Mouse (Mus musculus) heart, embryonic 12.5 days (tissue): ENCODE measurements around the gene Wbp2nl. TPM values are rescaled to one million over a fixed set of nuclear protein-coding genes. Genes with fewer than 3 reads are reported as not detected.
A peak's percentile ranks its signal among the peaks of the same experiment; 100 is the strongest.

Experiments
- ATAC-seq: fragments of 200-750 bp; cut with Nextera tagmentation; 2 replicates; pipeline ENCODE4 v1.8.0; 2017; ENCODE audit warnings: moderate TSS enrichment, moderate library complexity; ENCODE audit not compliant: insufficient number of reproducible peaks, low FRiP score
- H3K27ac ChIP-seq: fragments of 300-500 bp; sonication (generic); 2 replicates; pipeline ENCODE4 v1.5.1; 2016; ENCODE audit warnings: mild to moderate bottlenecking, moderate library complexity; ENCODE audit not compliant: poor library complexity, severe bottlenecking
- H3K27me3 ChIP-seq: fragments of 300-500 bp; sonication (generic); replicated peaks from 2 replicates; pipeline ENCODE4 v1.6.1; 2016; ENCODE audit warnings: mild to moderate bottlenecking, moderate library complexity
- H3K36me3 ChIP-seq: fragments of 300-500 bp; sonication (generic); 2 replicates; pipeline ENCODE4 v1.6.1; 2016; ENCODE audit warnings: mild to moderate bottlenecking, moderate library complexity
- H3K4me1 ChIP-seq: fragments of 300-500 bp; sonication (generic); replicated peaks from 2 replicates; pipeline ENCODE4 v1.6.1; 2016; ENCODE audit warnings: mild to moderate bottlenecking
- H3K4me2 ChIP-seq: fragments of 300-500 bp; sonication (generic); 2 replicates; pipeline ENCODE4 v1.6.1; 2016; ENCODE audit warnings: mild to moderate bottlenecking, moderate library complexity
- H3K4me3 ChIP-seq: fragments of 300-500 bp; sonication (generic); 2 replicates; pipeline ENCODE4 v1.5.1; 2016; ENCODE audit warnings: mild to moderate bottlenecking
- H3K9ac ChIP-seq: fragments of 300-500 bp; sonication (generic); 2 replicates; pipeline ENCODE4 v1.6.1; 2016; ENCODE audit warnings: mild to moderate bottlenecking, moderate library complexity
- H3K9me3 ChIP-seq: fragments of 300-500 bp; sonication (generic); replicated peaks from 2 replicates; pipeline ENCODE4 v1.6.1; 2016; ENCODE audit warnings: mild to moderate bottlenecking, moderate library complexity
- WGBS: fragments of 180-500 bp; shearing (Covaris S2); methylation state at CpG from one replicate; pipeline ENCODE4 v1.1.7; 2016; 5-methylcytosine and 5-hydroxymethylcytosine counted together
- polyA plus RNA-seq: library from polyadenylated mRNA; unstranded; fragments of >200 nt; fragmentation: Nextera tagmentation; extraction: Ambion mirVana; gene quantifications from 2 replicates; pipeline ENCODE4 v1.2.1, GENCODE M21; 2016

The Wbp2nl gene
- polyA plus RNA-seq, result 0.35 and 0.66 TPM in 2 replicates

DNA sequence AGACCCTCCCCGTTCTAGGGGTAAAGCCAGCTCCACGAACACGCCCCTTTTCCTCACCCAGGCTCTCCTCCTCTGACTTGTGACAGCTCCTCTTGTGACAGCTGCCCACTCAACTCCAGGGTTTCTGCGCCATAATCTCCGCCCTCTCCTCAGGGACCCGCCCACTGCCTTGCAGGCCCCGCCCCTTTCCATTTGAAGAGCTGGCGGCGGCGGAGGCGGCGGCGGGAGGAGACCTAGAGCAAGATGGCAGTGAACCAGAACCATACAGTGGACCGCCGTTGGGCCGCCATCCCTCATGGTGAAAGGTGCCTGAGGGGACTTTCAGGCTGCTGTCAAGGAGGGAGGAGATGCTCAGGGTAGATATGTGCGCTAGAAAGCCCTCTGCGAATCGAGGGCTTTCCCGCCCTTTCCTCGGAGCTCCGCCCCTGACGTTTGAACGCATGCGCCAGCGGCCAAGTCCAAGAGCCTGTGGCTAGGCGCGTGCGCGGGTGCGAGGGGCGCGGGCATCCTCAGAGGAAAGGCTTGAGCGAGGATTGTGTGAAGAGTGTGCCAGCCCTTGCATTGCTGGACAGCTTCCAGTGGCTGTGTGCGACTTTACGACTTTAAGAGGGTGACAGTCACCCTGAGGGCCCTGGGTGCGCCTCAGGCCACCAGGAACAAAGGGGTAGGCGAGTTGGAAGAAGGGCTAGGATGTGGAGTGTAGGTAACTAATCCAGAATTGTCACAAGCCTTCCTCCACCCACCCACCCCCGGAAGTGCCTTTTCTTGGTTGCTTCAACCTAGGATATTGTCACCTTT is at the start of gene Wbp2nl:
Gene Wbp2nl, plus strand, starts transcription at position 191 of the 798 bp plus-strand sequence.
- Histone ChIP-seq H3K9me3 (no peaks in the 10 kb centered on the region), H3K27me3 (peaks cover 4% of the 10 kb centered on the region), H3K4me1 (peaks cover 13% of the 10 kb centered on the region; the same call in 1 of the 2 replicates), H3K27ac (no peak within 1 kb of the TSS), H3K9ac (no peak within 1 kb of the TSS), H3K4me2 (peak within 1 kb of the TSS; percentile 46), H3K4me3 (no peak within 1 kb of the TSS), H3K36me3 (no peaks in the 10 kb centered on the region)
- 45% methylated on average over 39 of the region's 39 CpGs for WGBS
- ATAC-seq, result peak; percentile 69

DNA sequence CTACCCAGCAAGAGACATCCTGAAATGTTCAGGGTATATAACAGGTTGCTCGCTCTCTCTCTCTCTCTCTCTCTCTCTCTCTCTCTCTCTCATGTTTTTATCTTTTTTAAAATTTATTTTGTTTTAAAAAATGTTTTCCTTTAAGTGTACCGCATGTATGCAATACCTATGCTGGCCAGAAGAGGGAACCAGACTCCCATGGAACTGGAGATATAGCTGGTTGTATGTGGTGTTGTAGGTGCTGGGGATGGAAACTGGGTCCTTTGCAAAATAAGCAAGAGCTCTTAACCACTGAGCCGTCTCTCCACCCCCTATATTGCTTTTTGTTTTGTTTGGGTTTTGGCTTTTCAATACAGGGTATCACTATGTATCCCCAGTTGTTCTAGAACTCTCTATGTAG is 47.2 kb upstream of the Wbp2nl start:
- H3K27ac ChIP-seq, result no peak overlapping the region
- no peak overlapping the region for H3K4me3 ChIP-seq
- no peak overlapping the region for H3K4me2 ChIP-seq
- 88% methylated on average over 3 of the region's 3 CpGs for WGBS
- no peaks in the 10 kb centered on the region for H3K36me3 ChIP-seq
- H3K4me1 ChIP-seq, result 0 out of 2 replicates have a peak, but pooled peaks cover 5% of the 10 kb centered on the region
- no peak overlapping the region for H3K9ac ChIP-seq
- ATAC-seq, result no peak
- H3K9me3 ChIP-seq, result no peaks in the 10 kb centered on the region
- peaks cover 11% of the 10 kb centered on the region; the same call in 1 of the 2 replicates for H3K27me3 ChIP-seq

DNA sequence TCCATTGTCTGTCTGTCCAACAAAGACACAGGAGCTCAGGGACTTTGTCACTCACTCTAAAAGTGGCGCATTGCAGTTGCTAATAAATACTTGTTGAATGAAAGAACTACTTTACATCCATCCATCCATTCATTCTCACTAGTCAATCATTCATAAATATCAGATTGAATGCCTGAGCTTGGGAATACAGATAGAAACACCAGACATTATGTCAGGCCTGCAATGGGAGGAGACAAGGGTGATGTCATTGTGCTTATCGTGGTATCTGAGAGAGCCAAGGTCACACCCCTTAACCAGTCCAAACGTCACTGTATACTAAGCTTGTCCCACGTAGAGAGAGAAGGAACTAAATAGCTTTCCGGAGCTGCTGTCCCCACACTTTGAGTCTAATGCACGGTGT is 46.7 kb upstream of the Wbp2nl start, which contains the start of gene 1500009C09Rik:
Gene 1500009C09Rik, plus strand, starts transcription at position 301 of the 400 bp plus-strand sequence.
- no peak for ATAC-seq
- Histone ChIP-seq H3K4me1 (0 out of 2 replicates have a peak, but pooled peaks cover 5% of the 10 kb centered on the region), H3K9me3 (no peaks in the 10 kb centered on the region), H3K27me3 (peaks cover 11% of the 10 kb centered on the region; the same call in 1 of the 2 replicates), H3K36me3 (no peaks in the 10 kb centered on the region), H3K4me3 (no peak within 1 kb of the TSS), H3K9ac (no peak within 1 kb of the TSS), H3K27ac (no peak within 1 kb of the TSS), H3K4me2 (no peak within 1 kb of the TSS)
- 74% methylated on average over 6 of the region's 6 CpGs for WGBS

DNA sequence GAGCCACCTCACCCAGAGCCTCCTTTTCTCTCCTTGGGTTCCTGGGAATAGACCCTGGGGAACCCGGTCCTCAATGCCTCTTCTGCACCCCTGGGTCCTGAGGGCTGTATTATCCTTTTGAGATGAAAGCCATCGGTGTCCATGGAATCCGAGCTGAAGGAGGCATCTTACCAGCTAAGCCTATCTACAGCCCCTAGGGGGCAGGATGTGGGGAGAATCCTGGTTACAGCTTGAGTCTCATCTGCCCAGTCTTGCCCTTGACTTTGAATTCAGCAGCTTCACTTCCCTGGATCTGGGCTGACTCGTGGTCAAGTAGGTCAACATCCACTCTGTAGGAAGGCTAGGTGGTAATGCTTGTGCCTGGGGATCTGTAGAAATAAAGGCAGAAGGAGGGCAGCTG is 43.5 kb upstream of the Wbp2nl start:
- Histone ChIP-seq H3K27ac (no peak overlapping the region), H3K4me3 (no peak overlapping the region), H3K9me3 (no peaks in the 10 kb centered on the region), H3K4me1 (0 out of 2 replicates have a peak, but pooled peaks cover 5% of the 10 kb centered on the region), H3K27me3 (peaks cover 24% of the 10 kb centered on the region), H3K36me3 (no peaks in the 10 kb centered on the region), H3K4me2 (no peak overlapping the region), H3K9ac (no peak overlapping the region)
- 48% methylated on average over 4 of the region's 4 CpGs for WGBS
- ATAC-seq, result no peak

DNA sequence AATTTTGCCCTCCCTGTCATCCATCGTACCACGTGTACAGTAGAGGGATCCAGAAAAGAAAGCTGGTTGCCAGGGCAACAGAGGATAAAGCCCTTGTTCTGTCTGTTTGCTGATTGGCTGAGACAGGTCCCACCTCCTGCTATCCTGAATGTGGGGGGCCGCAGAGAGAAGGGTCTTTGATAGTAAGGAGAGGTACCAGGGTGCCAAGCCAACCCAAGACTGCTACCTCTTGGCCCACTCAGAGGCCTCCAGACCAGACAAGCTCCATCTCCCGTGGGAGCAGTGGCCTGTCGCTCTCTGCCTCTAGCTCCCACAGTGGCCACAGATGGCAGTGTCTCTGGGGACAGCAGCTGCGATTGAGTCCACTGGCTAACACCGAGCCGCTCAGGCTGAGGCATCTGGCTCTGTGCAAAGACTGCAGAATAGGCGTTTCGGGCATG is 42.8 kb upstream of the Wbp2nl start:
- 21% methylated on average over 10 of the region's 10 CpGs for WGBS
- Histone ChIP-seq H3K4me2 (peak overlapping the region; percentile 10; the same call in 1 of the 2 replicates), H3K27me3 (peaks cover 27% of the 10 kb centered on the region), H3K27ac (no peak overlapping the region), H3K36me3 (no peaks in the 10 kb centered on the region), H3K4me1 (0 out of 2 replicates have a peak, but pooled peaks cover 5% of the 10 kb centered on the region), H3K9me3 (no peaks in the 10 kb centered on the region), H3K4me3 (no peak overlapping the region), H3K9ac (no peak overlapping the region)
- ATAC-seq, result no peak

DNA sequence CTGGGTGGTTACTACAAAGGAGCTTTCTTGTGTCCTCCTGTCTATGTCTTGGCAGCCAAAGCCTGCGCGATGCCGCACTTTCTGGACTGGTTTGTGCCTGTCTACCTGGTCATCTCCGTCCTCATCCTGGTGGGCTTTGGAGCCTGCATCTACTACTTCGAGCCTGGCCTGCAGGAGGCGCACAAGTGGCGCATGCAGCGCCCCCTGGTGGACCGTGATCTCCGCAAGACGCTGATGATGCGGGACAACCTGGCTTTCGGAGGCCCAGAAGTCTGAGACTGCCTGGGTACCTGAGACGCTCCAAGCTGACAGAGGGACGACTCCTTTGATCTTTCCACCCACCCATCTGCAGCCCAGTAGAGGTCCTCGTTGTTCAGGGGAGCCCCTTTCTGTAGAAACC is 39.2 kb upstream of the Wbp2nl start:
- Histone ChIP-seq H3K4me1 (peaks cover 13% of the 10 kb centered on the region), H3K4me3 (no peak overlapping the region), H3K9ac (no peak overlapping the region), H3K27me3 (peaks cover 29% of the 10 kb centered on the region), H3K9me3 (no peaks in the 10 kb centered on the region), H3K27ac (no peak overlapping the region), H3K36me3 (no peaks in the 10 kb centered on the region), H3K4me2 (no peak overlapping the region)
- WGBS, result 9% methylated on average over 16 of the region's 16 CpGs
- ATAC-seq, result no peak

DNA sequence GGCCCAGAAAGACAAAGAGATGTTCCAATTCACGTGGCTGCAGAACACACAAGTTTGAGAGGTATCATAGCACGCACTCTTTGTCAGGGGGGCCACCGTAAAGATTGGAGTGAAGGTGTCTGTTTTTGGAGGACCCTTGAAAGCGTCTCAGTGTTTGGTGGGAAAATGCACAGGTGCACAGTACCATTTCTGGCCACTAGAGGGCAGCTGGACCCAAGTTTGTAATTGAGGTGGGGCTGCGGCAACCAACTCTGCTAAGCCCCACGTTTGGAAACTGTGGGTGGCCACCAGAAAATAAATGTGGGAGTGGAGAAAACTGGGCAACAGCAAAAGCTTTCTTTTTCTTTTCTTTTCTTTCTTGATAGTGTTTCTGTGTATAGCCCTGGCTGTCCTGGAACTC is 32.4 kb upstream of the Wbp2nl start:
- Histone ChIP-seq H3K9me3 (no peaks in the 10 kb centered on the region), H3K4me1 (peaks cover 30% of the 10 kb centered on the region), H3K27ac (no peak overlapping the region), H3K36me3 (no peaks in the 10 kb centered on the region), H3K4me2 (no peak overlapping the region), H3K27me3 (peaks cover 7% of the 10 kb centered on the region), H3K4me3 (no peak overlapping the region), H3K9ac (no peak overlapping the region)
- 11% methylated on average over 6 of the region's 6 CpGs for WGBS
- ATAC-seq, result no peak

DNA sequence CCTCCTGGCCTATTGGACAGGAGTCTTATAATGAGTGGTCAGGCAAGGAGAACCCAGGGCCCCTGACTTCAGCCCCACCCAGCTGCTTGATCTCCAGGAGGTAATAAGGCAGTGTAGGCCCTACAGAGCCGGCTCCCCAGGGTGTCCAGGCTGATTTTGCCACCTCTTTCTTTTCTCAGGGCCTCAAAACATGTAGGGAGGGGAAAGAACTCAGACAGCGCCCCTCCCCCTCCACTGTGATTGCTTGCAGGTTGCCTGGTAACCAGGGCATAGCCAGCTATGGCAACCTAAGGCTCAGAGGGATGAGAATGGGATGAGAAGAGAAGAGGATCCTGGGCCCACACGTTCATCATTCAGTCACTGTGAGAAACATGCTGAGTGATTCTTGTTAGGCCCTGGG is 30.6 kb upstream of the Wbp2nl start:
- no peak overlapping the region for H3K4me2 ChIP-seq
- no peaks in the 10 kb centered on the region for H3K36me3 ChIP-seq
- peak overlapping the region; percentile 6; the same call in 1 of the 2 replicates for H3K9ac ChIP-seq
- ATAC-seq, result no peak
- peaks cover 22% of the 10 kb centered on the region for H3K4me1 ChIP-seq
- H3K4me3 ChIP-seq, result no peak overlapping the region
- 38% methylated on average over 3 of the region's 3 CpGs for WGBS
- peaks cover 23% of the 10 kb centered on the region for H3K27me3 ChIP-seq
- H3K27ac ChIP-seq, result no peak overlapping the region
- H3K9me3 ChIP-seq, result no peaks in the 10 kb centered on the region

DNA sequence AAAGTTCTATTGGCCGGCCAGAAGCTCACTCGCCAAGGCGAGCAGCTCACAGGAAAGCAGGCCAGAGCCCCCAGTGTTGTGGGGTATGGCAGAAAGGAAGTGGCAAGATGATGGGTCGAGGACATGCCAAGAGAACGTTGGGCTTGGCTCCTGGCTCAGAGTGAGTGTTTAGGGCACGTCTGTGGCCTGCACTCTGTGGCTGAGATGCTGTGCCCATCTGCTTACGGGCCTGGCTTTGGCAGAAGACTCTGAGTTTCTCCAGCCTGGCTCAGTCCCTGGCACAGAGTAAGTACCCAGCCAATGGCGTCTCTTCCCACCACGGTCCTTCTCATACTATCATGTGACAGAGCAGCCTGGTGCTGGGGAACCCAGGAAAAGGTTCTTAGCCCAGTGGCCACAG is 30.0 kb upstream of the Wbp2nl start:
- Histone ChIP-seq H3K4me3 (no peak overlapping the region), H3K27me3 (peaks cover 29% of the 10 kb centered on the region), H3K4me1 (peaks cover 22% of the 10 kb centered on the region), H3K27ac (no peak overlapping the region), H3K9ac (no peak overlapping the region), H3K9me3 (no peaks in the 10 kb centered on the region), H3K4me2 (no peak overlapping the region), H3K36me3 (no peaks in the 10 kb centered on the region)
- no peak for ATAC-seq
- 85% methylated on average over 9 of the region's 9 CpGs for WGBS

DNA sequence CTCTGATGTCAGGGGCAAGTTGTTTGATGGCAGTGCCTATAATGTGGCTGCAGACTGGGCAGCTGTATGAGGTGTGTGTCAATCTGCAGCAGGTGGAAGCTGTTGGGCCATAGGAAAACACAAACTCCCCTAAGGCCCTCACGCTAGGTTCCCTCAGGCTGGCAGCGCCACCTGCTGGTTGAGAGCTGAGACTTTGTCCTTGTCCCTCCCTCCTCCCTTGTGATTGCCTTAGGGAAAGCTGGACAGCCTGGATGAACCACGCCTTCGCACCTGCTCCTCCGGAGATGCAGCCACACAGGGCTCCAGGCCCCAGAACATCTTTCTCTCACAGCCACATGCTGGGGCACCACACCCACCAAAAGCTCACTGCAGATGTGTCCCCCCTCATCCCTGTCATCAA is 27.6 kb upstream of the Wbp2nl start:
- Histone ChIP-seq H3K9ac (no peak overlapping the region), H3K4me1 (peaks cover 33% of the 10 kb centered on the region), H3K27ac (no peak overlapping the region), H3K36me3 (no peaks in the 10 kb centered on the region), H3K4me2 (no peak overlapping the region), H3K9me3 (no peaks in the 10 kb centered on the region), H3K4me3 (no peak overlapping the region), H3K27me3 (peaks cover 54% of the 10 kb centered on the region)
- no peak for ATAC-seq
- 6% methylated on average over 5 of the region's 5 CpGs for WGBS

DNA sequence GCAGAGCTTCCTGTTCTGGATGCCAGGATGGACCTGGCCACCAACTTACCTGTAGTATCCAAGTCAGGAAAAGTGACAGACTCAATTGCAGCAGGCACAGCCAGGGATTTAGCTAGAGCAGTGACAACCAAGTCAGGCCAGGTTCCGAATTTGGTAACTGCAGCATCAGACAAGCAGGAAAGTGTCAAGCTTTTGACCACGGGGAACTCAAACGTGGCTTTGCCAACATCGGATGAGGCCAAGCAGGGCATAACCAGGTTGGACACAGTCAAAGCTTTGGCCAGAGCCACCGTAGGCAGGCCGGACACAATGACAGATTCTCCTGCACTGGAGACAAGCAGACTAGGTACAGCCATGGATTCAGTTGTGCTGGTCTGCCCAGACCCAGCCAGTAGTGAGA is 26.5 kb upstream of the Wbp2nl start:
- no peak overlapping the region for H3K4me3 ChIP-seq
- H3K9ac ChIP-seq, result no peak overlapping the region
- no peak overlapping the region for H3K27ac ChIP-seq
- ATAC-seq, result no peak
- H3K27me3 ChIP-seq, result peaks cover 65% of the 10 kb centered on the region
- no peak overlapping the region for H3K4me2 ChIP-seq
- no peaks in the 10 kb centered on the region for H3K36me3 ChIP-seq
- peaks cover 33% of the 10 kb centered on the region for H3K4me1 ChIP-seq
- H3K9me3 ChIP-seq, result no peaks in the 10 kb centered on the region
- 82% methylated on average over 6 of the region's 6 CpGs for WGBS
